Mouse (Mus musculus) kidney, adult 2 months (tissue): ENCODE data around the gene Larp1. TPM values are rescaled to one million over a fixed set of nuclear protein-coding genes. Genes with fewer than 3 reads are reported as not detected.

ENCODE experiments used
- DNase-seq: peaks from one replicate; pipeline ENCODE4 v3.0.0; 2021
- H3K27ac ChIP-seq: fragments of 200-500 bp; 2 replicates; pipeline ENCODE4 v1.5.1; 2012; ENCODE audit warnings: low read depth, low read length, control low read depth, inconsistent platforms; ENCODE audit not compliant: insufficient read depth
- H3K27me3 ChIP-seq: fragments of 200-500 bp; replicated peaks from 2 replicates; pipeline ENCODE4 v1.6.1; 2012; ENCODE audit warnings: mild to moderate bottlenecking, moderate library complexity, low read length, inconsistent platforms; ENCODE audit not compliant: control insufficient read depth, insufficient read depth
- H3K36me3 ChIP-seq: fragments of 200-500 bp; 2 replicates; pipeline ENCODE4 v1.6.1; 2012; ENCODE audit warnings: mild to moderate bottlenecking, moderate library complexity, low read length, inconsistent platforms; ENCODE audit not compliant: control insufficient read depth, insufficient read depth
- H3K4me1 ChIP-seq: fragments of 200-500 bp; 2 replicates; pipeline ENCODE4 v1.6.1; 2011; ENCODE audit warnings: low read length; ENCODE audit not compliant: control insufficient read depth, insufficient read depth
- H3K4me3 ChIP-seq: fragments of 200-500 bp; 2 replicates; pipeline ENCODE4 v1.5.1; 2011; ENCODE audit warnings: mild to moderate bottlenecking, low read depth, low read length, control low read depth; ENCODE audit not compliant: insufficient read depth
- CTCF ChIP-seq: fragments of 200-500 bp; conservative IDR thresholded peaks from 2 replicates; pipeline ENCODE4 v1.5.1; 2011; ENCODE audit warnings: low read depth, mild to moderate bottlenecking, control low read depth, low read length, moderate library complexity, mixed read lengths; ENCODE audit not compliant: insufficient read depth, insufficient read length
- POLR2A ChIP-seq: fragments of 200-500 bp; IDR thresholded peaks from one replicate; pipeline ENCODE4 v1.6.1; 2011; ENCODE audit warnings: low read depth, low read length, control low read depth
- WGBS: fragments of 180-500 bp; shearing (Covaris S2); methylation state at CpG from one replicate; pipeline ENCODE4 v1.1.7; 2018; 5-methylcytosine and 5-hydroxymethylcytosine counted together
- polyA plus RNA-seq: library from polyadenylated mRNA; depleted of rRNA; stranded (reverse); fragments of >200 nt; gene quantifications from 2 replicates; pipeline ENCODE4 v1.2.3, GENCODE M21; 2012

The Larp1 gene
- polyA plus RNA-seq, 1 experiment: 36.8 TPM

DNA sequence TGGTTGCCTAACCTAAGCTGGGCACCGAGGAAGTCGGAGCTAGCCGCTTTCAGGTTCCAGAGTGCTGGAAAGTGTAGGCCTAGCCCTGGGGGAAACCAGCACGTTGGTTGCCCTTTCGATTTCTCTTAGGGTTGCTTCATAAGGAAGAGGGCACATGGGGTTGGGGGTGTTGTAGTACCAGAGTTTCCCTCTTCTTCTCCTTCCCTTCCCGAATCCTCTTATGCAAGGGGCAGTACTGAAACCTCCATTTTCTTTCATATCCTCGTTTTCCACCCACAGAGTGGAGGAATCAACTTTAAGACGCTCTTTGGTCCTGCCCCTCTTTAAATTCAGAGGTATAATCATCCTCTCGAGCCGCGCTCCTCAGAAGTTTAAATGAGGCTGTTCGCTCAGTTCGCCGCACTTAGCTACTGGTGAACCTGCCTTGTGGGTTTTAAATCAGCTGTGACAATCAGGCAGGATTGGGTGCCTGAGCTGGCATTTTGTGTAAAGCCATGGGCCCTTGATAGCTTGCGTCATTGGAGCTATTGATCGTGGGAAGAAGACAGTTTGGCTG, 1.4 kb downstream of the Larp1 start:
- peak; percentile 34 for DNase-seq
- Histone ChIP-seq H3K4me1 (peaks cover 9% of the 10 kb centered on the region; the same call in 1 of the 2 replicates), H3K36me3 (no peaks in the 10 kb centered on the region), H3K27ac (peak overlapping the region; percentile 77), H3K4me3 (peak overlapping the region; percentile 76), H3K27me3 (no peaks in the 10 kb centered on the region)
- TF ChIP-seq POLR2A (no peak), CTCF (no peak)
- 3% methylated on average over 16 of the region's 16 CpGs for WGBS

DNA sequence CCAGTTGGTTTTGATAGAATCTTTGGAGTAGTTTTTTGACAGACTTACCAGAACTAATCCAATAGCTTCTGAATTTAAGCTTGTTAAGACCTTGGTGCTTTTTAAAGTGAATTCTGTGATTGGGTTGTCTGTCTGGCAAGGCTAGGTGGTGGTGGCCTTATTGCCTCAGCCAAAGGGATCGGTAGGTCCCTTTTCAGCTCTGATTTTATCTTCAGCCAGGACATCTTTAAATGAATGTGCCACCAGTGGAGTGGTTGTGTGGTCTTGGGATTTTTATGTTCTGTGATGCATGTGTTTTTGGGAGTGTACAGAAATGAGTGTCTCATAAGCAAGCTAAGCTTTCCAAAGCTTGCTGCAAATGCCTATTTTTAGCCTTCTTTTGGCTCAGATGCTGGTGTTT, 2.1 kb downstream of the Larp1 start:
- no peak overlapping the region for H3K4me3 ChIP-seq
- TF ChIP-seq POLR2A: no peak
- TF ChIP-seq CTCF: no peak
- H3K27ac ChIP-seq: no peak overlapping the region
- peaks cover 11% of the 10 kb centered on the region; the same call in 1 of the 2 replicates for H3K4me1 ChIP-seq
- DNase-seq: no peak
- no peaks in the 10 kb centered on the region for H3K27me3 ChIP-seq
- WGBS: 20% methylated on average over 1 of the region's 1 CpGs
- no peaks in the 10 kb centered on the region for H3K36me3 ChIP-seq

DNA sequence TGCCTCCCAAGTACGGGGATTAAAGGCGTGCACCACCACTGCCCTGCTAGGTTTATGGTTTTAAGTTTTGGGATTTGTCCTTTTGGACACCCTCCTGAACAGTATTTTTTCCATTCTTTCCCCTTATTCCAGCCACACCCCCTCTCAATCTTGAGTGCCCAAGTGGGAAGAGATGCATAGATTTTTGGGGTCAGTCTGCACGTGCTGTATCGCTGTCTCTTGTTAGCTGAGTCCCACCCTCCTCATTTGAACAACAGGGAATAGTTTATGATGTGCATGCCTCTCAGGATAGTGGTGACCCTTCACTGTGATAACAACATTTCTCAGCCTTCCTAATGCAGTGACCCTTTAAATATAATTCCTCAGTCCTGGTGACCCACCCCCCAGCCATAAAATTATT, 2.9 kb downstream of the Larp1 start:
- H3K27ac ChIP-seq: no peak overlapping the region
- no peaks in the 10 kb centered on the region for H3K36me3 ChIP-seq
- H3K4me3 ChIP-seq: no peak overlapping the region
- peaks cover 19% of the 10 kb centered on the region for H3K4me1 ChIP-seq
- TF ChIP-seq CTCF (no peak), POLR2A (no peak)
- DNase-seq: no peak
- 60% methylated on average over 4 of the region's 4 CpGs for WGBS
- H3K27me3 ChIP-seq: no peaks in the 10 kb centered on the region

DNA sequence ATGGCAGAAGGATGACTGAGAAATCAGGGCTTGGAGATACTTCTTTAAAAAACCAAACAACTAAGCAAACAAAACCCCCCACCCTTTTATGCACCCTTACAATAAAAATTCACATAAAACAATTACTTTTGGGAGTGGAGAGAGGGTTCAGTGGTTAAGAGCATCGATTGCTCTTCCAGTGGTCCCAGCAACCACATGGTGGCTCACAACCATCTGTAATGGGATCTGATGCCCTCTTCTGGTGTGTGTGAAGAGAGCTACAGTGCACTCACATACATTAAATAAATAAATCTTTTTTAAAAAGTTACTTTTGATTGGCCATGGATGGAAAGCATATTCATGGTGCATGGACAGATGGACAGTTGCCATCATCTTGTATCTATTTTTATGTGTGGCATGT, 3.8 kb downstream of the Larp1 start:
- no peak for DNase-seq
- H3K4me1 ChIP-seq: peaks cover 27% of the 10 kb centered on the region
- 63% methylated on average over 1 of the region's 1 CpGs for WGBS
- no peak overlapping the region for H3K4me3 ChIP-seq
- H3K27ac ChIP-seq: no peak overlapping the region
- H3K27me3 ChIP-seq: no peaks in the 10 kb centered on the region
- TF ChIP-seq POLR2A (no peak), CTCF (no peak)
- H3K36me3 ChIP-seq: no peaks in the 10 kb centered on the region

DNA sequence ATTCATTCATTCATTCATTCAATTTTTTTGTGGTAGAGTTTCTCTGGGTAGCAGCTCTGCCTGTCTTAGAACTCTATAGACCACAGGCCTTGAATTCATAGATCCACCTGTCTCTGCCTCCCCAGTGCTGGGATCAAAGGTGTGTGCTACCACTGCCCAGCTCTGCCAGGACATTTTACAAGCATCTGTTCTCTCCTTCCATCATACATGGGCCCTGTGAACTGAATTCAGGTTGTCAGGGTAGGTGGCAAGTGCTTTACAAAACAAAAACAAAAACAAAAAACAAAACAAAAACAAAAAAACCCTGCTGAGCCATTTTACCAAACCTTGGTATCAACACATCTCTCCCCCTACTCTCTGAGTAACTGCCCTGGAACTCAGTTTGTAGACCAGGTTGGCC, 4.2 kb downstream of the Larp1 start:
- H3K27ac ChIP-seq: no peak overlapping the region
- no peak for DNase-seq
- no peaks in the 10 kb centered on the region for H3K36me3 ChIP-seq
- peaks cover 27% of the 10 kb centered on the region for H3K4me1 ChIP-seq
- H3K27me3 ChIP-seq: no peaks in the 10 kb centered on the region
- no peak overlapping the region for H3K4me3 ChIP-seq
- TF ChIP-seq POLR2A (no peak), CTCF (no peak)

DNA sequence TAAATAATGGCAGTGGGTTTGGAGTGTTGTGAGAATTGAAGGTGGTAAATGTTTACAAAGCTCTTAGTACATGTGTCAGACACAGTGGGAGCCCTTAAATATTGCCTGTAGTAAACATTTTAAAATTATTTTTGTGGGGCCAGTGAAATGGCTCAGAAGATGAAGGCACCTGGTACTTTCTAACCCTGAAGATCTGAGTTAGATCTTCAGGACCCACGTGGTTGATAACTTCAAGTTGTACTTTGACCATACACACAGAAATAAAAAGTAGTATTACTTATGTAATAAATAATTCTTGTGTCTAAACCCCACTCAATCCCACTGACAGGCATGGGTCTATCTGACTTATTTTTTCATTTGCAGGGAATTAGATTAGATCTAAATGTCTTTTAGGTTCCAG, 5.7 kb downstream of the Larp1 start:
- TF ChIP-seq CTCF (no peak), POLR2A (no peak)
- Histone ChIP-seq H3K27ac (no peak overlapping the region), H3K4me1 (peaks cover 36% of the 10 kb centered on the region), H3K27me3 (no peaks in the 10 kb centered on the region), H3K36me3 (no peaks in the 10 kb centered on the region), H3K4me3 (no peak overlapping the region)
- no peak for DNase-seq
- WGBS: 43% methylated on average over 1 of the region's 1 CpGs

DNA sequence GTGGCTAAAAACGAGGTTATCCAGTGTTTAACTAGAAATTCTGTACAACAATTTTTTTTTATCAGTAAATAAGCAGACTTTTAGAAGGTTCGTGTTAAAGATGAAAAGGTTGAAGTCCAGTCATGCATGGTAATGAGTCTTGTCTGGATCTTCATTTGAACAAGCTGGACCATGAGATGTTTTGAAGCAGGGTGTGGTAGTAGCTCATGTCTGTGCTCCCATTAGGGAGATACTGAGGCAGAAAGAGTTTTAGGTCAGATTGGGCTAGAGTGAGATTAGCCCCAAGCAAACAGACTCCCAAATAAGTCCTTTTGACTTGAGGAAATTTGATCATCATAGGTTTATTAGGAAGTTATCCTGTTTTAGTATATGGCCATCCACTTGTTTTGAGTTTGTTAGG, 6.5 kb downstream of the Larp1 start:
- Histone ChIP-seq H3K27ac (no peak overlapping the region), H3K4me1 (peaks cover 37% of the 10 kb centered on the region), H3K27me3 (no peaks in the 10 kb centered on the region), H3K36me3 (no peaks in the 10 kb centered on the region), H3K4me3 (no peak overlapping the region)
- no peak for DNase-seq
- TF ChIP-seq POLR2A: no peak
- TF ChIP-seq CTCF: no peak
- 38% methylated on average over 2 of the region's 2 CpGs for WGBS

DNA sequence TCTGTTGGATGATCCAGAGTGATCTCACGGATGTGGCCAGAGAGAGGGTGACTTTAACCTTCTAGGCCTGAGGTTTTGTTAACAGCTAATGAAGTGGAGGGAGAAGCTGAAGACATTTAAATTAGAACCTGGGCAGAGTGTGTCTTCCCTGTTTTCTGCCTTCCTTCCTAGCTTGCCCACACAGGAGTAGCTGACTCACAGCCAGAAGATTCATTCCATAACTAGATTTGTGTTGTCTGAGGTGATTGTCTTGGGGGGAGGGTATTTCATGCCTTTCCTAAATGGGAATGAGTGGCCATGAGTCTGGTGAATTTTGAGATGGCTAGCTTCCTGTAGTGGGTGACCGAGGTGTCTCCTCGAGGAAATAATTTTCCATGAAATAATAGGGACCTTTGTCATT, 7.5 kb downstream of the Larp1 start:
- no peak overlapping the region for H3K4me3 ChIP-seq
- TF ChIP-seq POLR2A: no peak
- H3K4me1 ChIP-seq: peaks cover 44% of the 10 kb centered on the region
- no peak for DNase-seq
- H3K27ac ChIP-seq: no peak overlapping the region
- no peaks in the 10 kb centered on the region for H3K27me3 ChIP-seq
- 19% methylated on average over 3 of the region's 3 CpGs for WGBS
- H3K36me3 ChIP-seq: no peaks in the 10 kb centered on the region
